ENCODE assay signal across 8 mouse cellular contexts in genomic region chr12:3780405-3780891, GRCm38 (mm10). TPM values are rescaled to one million over a fixed set of nuclear protein-coding genes. Genes with fewer than 3 reads are reported as not detected.
DNase-seq lines count a peak whose midpoint lies in the region; ATAC-seq and TF ChIP-seq lines count a peak whose summit lies in the region.

No protein-coding gene starts in this region.

- no peaks in the 10 kb centered on the region for H3K36me3 ChIP-seq in forebrain, postnatal 0 days (ENCODE audit: insufficient read depth)
- no peaks in the 10 kb centered on the region for H3K36me3 ChIP-seq in hindbrain, embryonic 11.5 days (ENCODE audit: control insufficient read depth, insufficient read depth, low read length)

- peaks cover 16% of the 10 kb centered on the region; the same call in 1 of the 2 replicates for H3K4me1 ChIP-seq in forebrain, postnatal 0 days (ENCODE audit: insufficient read depth)
- peaks cover 15% of the 10 kb centered on the region for H3K4me1 ChIP-seq in hindbrain, embryonic 11.5 days (replicated peaks; ENCODE audit: control insufficient read depth, insufficient read depth, low read length)

- 24% methylated on average over 8 of the region's 8 CpGs for WGBS in forebrain, postnatal 0 days
- WGBS in hindbrain, embryonic 11.5 days = 17% methylated on average over 8 of the region's 8 CpGs

- H3K27ac ChIP-seq in forebrain, postnatal 0 days (ENCODE audit: low read depth, low read length) = peak overlapping the region; percentile 60
- no peak overlapping the region for H3K27ac ChIP-seq in hindbrain, embryonic 11.5 days (ENCODE audit: low read depth, low read length)

- H3K4me3 ChIP-seq in forebrain, postnatal 0 days (ENCODE audit: low read depth, low read length) = no peak overlapping the region
- no peak overlapping the region for H3K4me3 ChIP-seq in hindbrain, embryonic 11.5 days (ENCODE audit: low read depth, low read length)

- no peak for TF ChIP-seq CTCF in forebrain, postnatal 0 days (IDR thresholded peaks at IDR 0.05; ENCODE audit: low read depth)

- H3K4me2 ChIP-seq in forebrain, postnatal 0 days (ENCODE audit: low read depth) = no peak overlapping the region
- no peak overlapping the region for H3K4me2 ChIP-seq in hindbrain, embryonic 11.5 days (replicated peaks; ENCODE audit: low read depth, low read length)

- H3K9ac ChIP-seq in forebrain, postnatal 0 days = no peak overlapping the region
- H3K9ac ChIP-seq in hindbrain, embryonic 11.5 days (ENCODE audit: low read depth, low read length) = no peak overlapping the region

- DNase-seq in CD4-positive helper T cell, adult 2 months (ENCODE audit: low read depth, low spot score) = peak; percentile 58
- DNase-seq in adrenal gland, adult 8-10 months = peak; percentile 86
- no peak for DNase-seq in forebrain, postnatal 0 days
- peak; percentile 65 for DNase-seq in hindbrain, embryonic 11.5 days (ENCODE audit: low spot score)
- peak; percentile 65 for DNase-seq in left cerebral cortex, adult 11 months (ENCODE audit: low spot score)
- peak; percentile 79 for DNase-seq in lung, postnatal 36 days
- peak; percentile 79 for DNase-seq in retina, postnatal 1 day
- peak; percentile 50 for DNase-seq in urinary bladder, postnatal 14 days (ENCODE audit: low spot score)

- H3K27me3 ChIP-seq in forebrain, postnatal 0 days (ENCODE audit: insufficient read depth, low read length) = no peaks in the 10 kb centered on the region
- no peaks in the 10 kb centered on the region for H3K27me3 ChIP-seq in hindbrain, embryonic 11.5 days (ENCODE audit: control insufficient read depth, insufficient read depth, low read length)

- no peaks in the 10 kb centered on the region for H3K9me3 ChIP-seq in forebrain, postnatal 0 days (ENCODE audit: low read length)
- no peaks in the 10 kb centered on the region for H3K9me3 ChIP-seq in hindbrain, embryonic 11.5 days (ENCODE audit: control insufficient read depth, low read length)

- peak; percentile 55 for ATAC-seq in forebrain, postnatal 0 days
- ATAC-seq in hindbrain, embryonic 11.5 days (ENCODE audit: low FRiP score) = peak; percentile 77

RNA-seq across cellular contexts. Expression of gene Dnmt3a, which starts 25.4 kb away (rescaled TPM):
- total RNA-seq in adrenal gland, adult 8-10 months (2022) = 10 to 100 TPM; 35.5 to 81.6 (median 56.9) TPM
- total RNA-seq in forebrain, postnatal 0 days (2014; rRNA removed) = 54.8 and 72.8 TPM in 2 replicates
- 51.1 and 91.4 TPM in 2 replicates for polyA plus RNA-seq in forebrain, postnatal 0 days (2015; fragmentation: Nextera tagmentation; extraction: Ambion mirVana)
- 68.6 and 75.5 TPM in 2 replicates for polyA plus RNA-seq in hindbrain, embryonic 11.5 days (2014; fragmentation: Nextera tagmentation; extraction: Ambion mirVana)
